Comparison of ENCODE assay signal across 9 mouse cellular contexts in the genomic region with DNA sequence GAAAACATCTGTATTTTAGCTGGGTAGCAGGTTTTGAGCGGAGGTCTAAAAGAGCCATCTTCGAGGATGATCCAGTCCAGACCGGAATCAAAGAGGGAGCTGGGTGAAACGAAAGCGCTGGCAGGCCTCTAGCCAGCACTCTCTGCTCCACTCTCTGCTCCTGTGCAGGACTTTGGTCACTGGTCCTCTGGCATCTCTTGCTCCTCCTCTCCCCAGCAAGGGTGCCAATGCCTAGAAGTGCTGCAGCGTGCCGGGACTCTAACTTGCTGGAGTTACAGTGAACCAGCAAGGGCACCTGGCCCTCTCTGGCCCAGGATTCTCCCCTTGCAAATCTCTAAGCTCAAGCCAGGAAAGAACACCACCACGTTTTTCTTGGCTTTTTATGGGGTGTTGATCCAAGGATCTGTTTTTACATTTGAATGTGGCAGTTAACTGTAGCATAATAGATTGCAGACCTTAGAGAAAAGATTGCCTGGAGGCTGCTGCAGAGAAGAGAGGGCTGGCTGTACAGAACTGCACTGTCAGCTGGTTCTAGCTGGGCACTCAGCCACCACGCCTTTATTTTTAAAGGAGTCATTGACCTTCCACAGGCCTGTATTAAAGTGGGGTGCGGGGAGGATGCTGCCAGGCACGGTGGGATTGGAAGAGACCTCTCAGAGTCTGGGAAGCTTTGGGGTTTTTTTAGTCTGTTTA.
DNase-seq lines count a peak whose midpoint lies in the region; ATAC-seq lines count a peak whose summit lies in the region.
"Had no signal": no experiment of that assay in that cellular context is flagged by ENCODE, and none has a peak within 500 bp of the region (broad histone marks: within the 10 kb centered on the region; RNA-seq: fewer than 3 reads in every experiment).

No protein-coding gene starts in this region.

- peak; percentile 90 for ATAC-seq in embryonic facial prominence, embryonic 15.5 days (ENCODE audit: insufficient number of reproducible peaks, low FRiP score, low TSS enrichment, low read depth)
- peak; percentile 90 for ATAC-seq in neural tube, embryonic 15.5 days (ENCODE audit: low FRiP score)

- H3K27me3 ChIP-seq in embryonic facial prominence, embryonic 15.5 days, result no peaks in the 10 kb centered on the region
- 0 out of 2 replicates have a peak, but pooled peaks cover 13% of the 10 kb centered on the region for H3K27me3 ChIP-seq in limb, embryonic 10.5 days (ENCODE audit: low read depth, poor library complexity, severe bottlenecking)
- no peaks in the 10 kb centered on the region for H3K27me3 ChIP-seq in neural tube, embryonic 15.5 days (replicated peaks)

- H3K4me2 ChIP-seq in embryonic facial prominence, embryonic 15.5 days (replicated peaks), result peak overlapping the region; percentile 33
- H3K4me2 ChIP-seq in neural tube, embryonic 15.5 days, result peak overlapping the region; percentile 30

- no peaks in the 10 kb centered on the region for H3K9me3 ChIP-seq in embryonic facial prominence, embryonic 15.5 days (replicated peaks)
- H3K9me3 ChIP-seq in limb, embryonic 10.5 days (replicated peaks), result no peaks in the 10 kb centered on the region
- no peaks in the 10 kb centered on the region for H3K9me3 ChIP-seq in neural tube, embryonic 15.5 days (replicated peaks)
- H3K9me3 ChIP-seq: megakaryocyte, embryonic 14.5 days had no signal

- H3K36me3 ChIP-seq in embryonic facial prominence, embryonic 15.5 days, result no peaks in the 10 kb centered on the region
- no peaks in the 10 kb centered on the region for H3K36me3 ChIP-seq in limb, embryonic 10.5 days
- no peaks in the 10 kb centered on the region for H3K36me3 ChIP-seq in neural tube, embryonic 15.5 days

- 14% methylated on average over 11 of the region's 11 CpGs for WGBS in embryonic facial prominence, embryonic 15.5 days
- WGBS in limb, embryonic 10.5 days, result 17% methylated on average over 11 of the region's 11 CpGs
- WGBS in neural tube, embryonic 15.5 days, result 13% methylated on average over 11 of the region's 11 CpGs

- H3K4me1 ChIP-seq in embryonic facial prominence, embryonic 15.5 days, result peaks cover 41% of the 10 kb centered on the region
- H3K4me1 ChIP-seq in limb, embryonic 10.5 days, result peaks cover 42% of the 10 kb centered on the region
- H3K4me1 ChIP-seq in neural tube, embryonic 15.5 days, result peaks cover 46% of the 10 kb centered on the region

- peak; percentile 36 to 54 for DNase-seq in urinary bladder, adult 18-20 months (ENCODE audit: low spot score in 2 of 2)
- DNase-seq in urinary bladder, postnatal 10 days (ENCODE audit: low spot score), result no peak
- DNase-seq in heart, adult 8-10 months (ENCODE audit: low spot score), result peak; percentile 70
- DNase-seq in kidney, adult 18-20 months, result peak; percentile 73
- peak; percentile 48 for DNase-seq in limb, embryonic 10.5 days (ENCODE audit: low spot score)
- no peak for DNase-seq in thymus, postnatal 36 days

- H3K9ac ChIP-seq in embryonic facial prominence, embryonic 15.5 days, result no peak overlapping the region
- no peak overlapping the region for H3K9ac ChIP-seq in neural tube, embryonic 15.5 days (replicated peaks)

- H3K27ac ChIP-seq in embryonic facial prominence, embryonic 15.5 days (replicated peaks), result peak overlapping the region; percentile 94
- H3K27ac ChIP-seq in limb, embryonic 10.5 days, result peak overlapping the region; percentile 77
- H3K27ac ChIP-seq in neural tube, embryonic 15.5 days (replicated peaks), result peak overlapping the region; percentile 81

- H3K4me3 ChIP-seq in embryonic facial prominence, embryonic 15.5 days (replicated peaks), result 0 out of 2 replicates have a peak overlapping the region, but pooled peaks have one; percentile 3
- peak overlapping the region; percentile 22; the same call in 1 of the 2 replicates for H3K4me3 ChIP-seq in limb, embryonic 10.5 days
- no peak overlapping the region for H3K4me3 ChIP-seq in neural tube, embryonic 15.5 days (replicated peaks)
- H3K4me3 ChIP-seq: megakaryocyte, embryonic 14.5 days had no signal

Comparison
In these comparisons a context has a peak if more than half of its experiments do, and no peak if none do; other contexts are left out.
1. DNase-seq: peak in urinary bladder, adult 18-20 months (2 of 2), heart, adult 8-10 months (single experiment), kidney, adult 18-20 months (single experiment) and limb, embryonic 10.5 days (single experiment); none in urinary bladder, postnatal 10 days (single experiment) and thymus, postnatal 36 days (0 of 2).
2. Peak in every context shown above with its lines, with median percentiles within 50 percentile points of each other: H3K27ac ChIP-seq.